Mouse (Mus musculus): ENCODE measurements around the gene Tspo2.

Tspo2 gene

DNA sequence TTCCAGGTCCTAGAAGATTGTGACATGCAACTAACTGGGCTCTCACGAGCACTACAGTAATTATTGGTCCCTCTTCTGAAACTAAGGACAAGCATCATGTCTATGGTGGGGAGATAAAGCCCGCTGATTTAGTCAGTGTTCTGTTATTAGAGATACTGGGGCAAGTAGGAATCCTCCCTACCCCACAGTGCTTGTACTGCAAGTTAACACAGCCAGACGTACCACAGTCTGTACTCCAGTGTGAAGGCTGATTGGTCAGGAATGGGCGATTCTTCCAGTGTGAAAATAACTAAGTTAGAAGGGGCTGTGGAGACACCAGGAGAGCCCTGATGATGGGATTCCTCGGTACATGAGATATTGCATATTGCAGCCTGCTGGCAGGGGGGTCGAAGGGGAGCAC lies 33.8 kb downstream of the Tspo2 start:
- DNase-seq (ENCODE audit: low spot score), result no peak

DNA sequence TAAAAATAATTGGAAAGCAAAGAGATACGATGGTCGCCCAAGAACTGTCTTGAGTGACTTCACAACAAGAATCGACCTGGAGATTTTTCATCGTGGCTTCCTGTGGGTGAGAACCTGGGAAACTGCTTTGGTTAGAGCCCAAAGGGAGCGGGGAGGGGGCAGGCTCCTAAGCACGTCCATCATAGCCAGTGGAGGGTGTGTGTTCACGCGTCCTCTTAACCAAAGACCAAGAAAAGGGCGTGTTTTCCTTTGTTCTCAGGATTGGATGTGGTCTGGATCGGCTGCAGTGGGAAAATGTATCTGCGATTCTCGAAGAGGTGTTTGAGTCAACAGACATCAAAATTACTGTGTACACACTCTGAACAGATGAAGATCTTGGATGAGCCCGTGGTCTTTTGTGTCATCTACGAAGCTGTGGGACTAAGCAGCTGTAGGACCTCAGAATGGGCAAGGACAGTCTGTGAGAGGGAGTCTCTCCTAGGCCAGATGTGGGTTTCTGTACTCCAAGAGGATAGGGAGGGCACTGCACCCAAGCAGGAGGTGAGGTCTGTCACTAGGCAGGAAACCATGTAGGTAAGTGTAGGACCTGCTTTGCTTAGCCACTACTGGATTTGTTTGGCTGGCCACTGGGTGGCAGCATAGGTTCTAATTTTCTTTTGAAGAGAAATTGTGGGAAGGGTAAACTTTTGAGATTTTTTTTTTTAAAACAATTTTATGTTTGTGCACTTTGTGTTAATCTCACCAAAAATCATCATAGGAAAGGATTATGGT lies 34.7 kb downstream of the Tspo2 start:
- DNase-seq (ENCODE audit: low spot score), result peak; percentile 77

DNA sequence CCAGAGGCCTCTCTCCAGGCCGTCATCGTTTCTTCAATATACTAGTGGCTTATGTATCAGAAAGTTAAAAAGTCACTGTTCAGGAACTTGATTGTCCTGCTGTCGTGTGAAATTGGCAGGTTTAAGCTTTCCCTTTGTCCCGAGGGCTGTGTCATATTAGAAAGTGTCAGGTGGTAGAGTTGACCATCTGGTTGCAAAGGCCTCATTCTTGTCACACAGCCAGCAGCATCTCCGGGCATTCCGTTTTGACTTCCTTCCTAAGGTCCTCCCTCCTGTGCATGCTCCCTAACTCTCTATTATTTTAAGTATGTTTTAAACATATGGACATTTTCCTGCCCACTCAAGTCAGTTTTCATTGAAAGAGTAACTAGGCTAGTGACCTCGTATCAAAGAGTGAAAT lies 35.3 kb downstream of the Tspo2 start:
- DNase-seq (ENCODE audit: low spot score), result no peak

DNA sequence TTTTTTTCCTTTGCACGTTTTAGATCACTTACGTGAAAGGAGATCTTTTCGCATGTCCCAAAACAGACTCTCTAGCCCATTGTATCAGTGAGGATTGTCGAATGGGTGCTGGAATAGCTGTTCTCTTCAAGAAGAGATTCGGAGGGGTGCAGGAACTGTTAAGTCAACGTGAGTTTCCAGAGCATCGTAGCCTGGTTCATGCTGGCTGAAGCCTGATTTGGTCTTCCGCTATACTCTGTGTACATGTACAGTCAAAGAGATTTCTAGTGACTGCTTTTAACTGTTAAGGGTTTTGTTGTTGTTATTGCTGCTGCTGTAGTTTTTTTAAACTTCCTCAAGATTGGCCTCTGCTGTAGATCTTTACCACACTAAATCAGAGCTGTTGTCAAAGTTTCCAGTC lies 40.1 kb downstream of the Tspo2 start:
- DNase-seq (ENCODE audit: low spot score), result no peak

DNA sequence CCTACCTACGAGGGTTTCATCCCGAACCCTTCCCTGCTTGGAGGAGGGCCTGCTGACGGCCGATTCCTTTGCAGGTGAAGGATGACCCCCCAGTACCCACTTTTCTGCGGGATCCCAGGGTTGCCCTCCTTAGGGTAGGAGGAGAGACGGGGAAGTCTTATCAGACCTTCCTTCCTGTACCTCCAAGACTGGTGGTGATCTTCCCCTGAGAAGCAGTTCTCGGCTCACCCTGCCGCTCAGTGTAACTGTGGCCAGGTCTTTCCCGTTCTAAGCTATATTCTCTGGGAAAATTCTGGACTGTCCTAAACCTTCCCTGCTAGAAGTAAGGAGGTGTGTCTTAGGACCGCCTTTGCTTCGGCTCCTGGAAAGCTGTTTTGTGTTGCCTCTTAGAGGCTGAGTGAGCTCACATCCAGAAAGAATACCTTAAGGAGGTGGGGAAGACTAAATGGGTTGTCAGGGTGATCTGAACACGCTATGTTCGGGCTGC lies 41.0 kb downstream of the Tspo2 start:
- no peak for DNase-seq (ENCODE audit: low spot score)

DNA sequence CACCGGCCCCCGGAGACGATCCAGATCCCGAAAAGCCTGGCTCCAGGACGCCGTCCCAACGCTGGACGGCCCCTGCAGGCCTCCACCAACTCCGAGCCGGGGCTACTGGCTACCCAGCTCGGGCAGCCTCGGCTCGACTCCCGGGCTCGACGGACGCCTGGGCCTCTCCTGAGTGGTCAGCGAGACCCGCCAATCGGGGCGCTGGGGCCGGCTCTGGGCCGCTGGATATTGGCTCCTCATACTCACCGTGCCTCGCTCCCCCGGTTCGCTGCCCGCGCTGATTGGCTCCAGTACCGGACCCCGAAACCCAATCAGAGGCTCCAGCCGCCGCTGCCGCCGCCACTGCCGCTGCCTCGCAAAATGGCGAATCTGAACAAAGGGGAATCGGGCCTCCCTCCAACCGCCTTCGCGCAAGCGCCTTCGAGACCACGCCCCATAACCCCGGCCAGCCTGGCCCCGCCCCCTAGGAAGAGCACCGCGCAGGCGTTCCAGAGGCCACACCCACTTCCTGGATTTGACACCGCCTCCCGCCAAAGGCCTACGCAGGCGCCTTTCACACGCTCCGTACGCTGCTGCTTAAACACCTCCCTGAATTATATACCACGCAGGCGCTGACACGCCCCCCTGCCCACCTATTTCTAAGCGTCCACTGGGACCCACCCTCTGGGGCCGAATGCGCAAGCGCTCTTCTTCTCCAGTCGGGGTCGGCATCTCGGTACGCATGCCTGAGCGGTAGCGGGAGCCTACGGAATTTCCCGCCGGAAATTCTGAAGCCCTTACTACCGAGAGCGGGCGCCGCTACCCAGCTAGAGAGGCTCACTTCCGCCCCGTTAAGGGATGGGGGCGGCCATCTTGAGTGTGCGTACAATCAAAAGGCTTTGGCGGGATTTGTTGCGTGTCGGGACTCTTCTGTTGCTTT lies 41.7 kb downstream of the Tspo2 start, which contains the start of the genes Nfya and Oard1:
Gene Nfya, minus strand, starts transcription at position 527 of the 919 bp plus-strand sequence.
Gene Oard1, plus strand, starts transcription at position 635 of the 919 bp plus-strand sequence.
- peak; percentile 100 for DNase-seq (ENCODE audit: low spot score)

DNA sequence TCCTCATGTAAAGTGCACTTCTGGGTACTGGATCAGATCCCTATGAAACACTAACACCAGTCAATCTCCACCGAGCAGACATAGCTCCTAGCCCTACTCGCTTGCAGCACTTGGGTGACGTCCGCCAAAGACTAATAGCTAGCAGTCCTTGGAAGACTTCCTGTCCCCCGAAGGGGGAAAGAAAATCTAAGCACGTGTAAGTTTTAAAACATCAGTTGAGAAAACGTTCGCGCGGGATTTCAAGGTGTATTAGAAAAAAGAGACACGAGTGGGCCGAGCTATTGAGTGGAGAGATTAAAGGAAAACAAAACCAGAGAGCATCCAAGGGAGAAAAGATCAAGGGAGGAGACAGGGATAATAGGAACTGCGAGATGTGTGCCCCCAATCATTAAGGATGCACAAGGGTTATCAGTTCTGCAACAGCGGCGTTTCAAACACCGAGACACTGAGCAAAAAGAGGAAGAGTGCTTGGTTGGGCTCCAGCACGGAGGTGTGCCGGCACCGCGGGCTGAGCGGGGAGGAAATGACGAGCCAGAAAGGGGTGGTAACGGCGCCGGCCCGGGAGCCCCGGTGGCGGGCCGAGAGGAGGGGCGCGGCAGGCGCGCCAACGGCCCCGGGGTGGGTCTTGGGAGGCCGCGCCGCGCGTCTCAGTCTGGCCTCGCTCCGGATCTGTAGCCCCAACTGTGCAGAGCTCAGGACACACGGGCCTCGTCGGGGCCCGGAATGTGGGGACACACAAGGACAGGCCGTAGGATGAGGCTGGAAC lies 42.6 kb downstream of the Tspo2 start:
- peak; percentile 77 for DNase-seq (ENCODE audit: low spot score)

DNA sequence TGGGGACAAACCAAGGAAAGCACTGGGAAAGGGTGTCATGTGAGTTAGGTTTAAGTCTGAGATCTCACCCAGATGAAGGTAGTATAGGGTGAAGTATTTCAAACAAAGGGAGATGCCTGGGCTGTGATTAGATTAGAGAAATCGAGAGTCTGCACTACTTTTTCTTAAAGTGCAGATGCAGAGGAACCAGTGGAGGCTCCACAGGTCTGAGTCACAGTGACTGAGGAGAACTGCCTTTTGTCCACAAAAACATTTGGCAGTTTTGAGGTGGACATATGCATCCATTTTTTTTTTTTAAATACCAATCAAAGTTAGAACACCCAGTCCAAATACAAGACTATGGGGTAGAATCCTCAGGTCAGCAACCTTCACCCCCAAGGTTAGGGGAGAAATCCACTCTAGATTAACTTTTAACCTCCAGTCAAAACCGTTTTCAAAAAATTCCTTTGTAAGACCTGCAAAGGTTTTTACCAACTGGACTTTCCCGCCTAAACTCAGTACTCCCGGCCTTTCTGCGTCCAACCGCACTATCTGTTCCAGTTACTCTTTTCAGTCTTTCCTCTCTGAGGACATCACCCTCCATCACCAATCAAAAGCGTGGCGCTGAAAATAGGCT lies 43.3 kb downstream of the Tspo2 start:
- no peak for DNase-seq (ENCODE audit: low spot score)

DNA sequence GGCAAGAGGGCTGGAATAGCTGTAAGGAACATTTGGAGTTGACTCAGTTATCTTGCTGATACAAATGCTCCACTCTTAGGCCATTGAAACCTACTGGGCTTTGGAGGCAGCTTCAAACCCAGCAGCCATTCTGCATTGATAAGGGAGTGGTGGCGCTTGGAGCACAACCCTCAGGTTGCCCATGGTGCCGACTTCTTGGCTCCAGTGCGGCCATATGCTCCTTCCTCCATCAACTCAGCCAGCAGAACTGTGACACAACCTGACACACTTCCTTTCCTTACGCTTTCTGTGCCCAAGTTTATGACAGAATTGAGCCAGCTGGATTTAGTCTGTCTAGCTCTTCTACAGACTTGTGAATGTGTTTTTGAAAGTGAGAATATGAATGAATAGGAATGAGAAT lies 44.2 kb downstream of the Tspo2 start:
- no peak for DNase-seq (ENCODE audit: low spot score)

DNA sequence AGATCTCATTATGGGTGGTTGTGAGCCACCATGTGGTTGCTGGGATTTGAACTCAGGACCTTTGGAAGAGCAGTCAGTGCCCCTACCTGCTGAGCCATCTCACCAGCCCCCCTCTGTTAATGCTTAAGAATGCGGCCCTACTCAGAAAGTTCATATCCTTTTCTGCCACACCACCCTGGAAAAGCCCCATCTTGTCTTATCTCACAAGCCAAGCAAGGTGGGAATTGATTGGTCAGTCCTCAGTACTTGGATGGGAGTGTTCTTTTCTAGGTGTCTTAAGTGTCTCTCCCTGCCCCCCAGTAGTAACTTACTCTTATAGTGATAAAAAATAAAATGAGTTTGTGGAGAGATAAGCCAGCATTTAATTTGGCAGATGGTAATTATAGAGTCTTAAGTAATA lies 46.6 kb downstream of the Tspo2 start:
- no peak for DNase-seq (ENCODE audit: low spot score)

DNA sequence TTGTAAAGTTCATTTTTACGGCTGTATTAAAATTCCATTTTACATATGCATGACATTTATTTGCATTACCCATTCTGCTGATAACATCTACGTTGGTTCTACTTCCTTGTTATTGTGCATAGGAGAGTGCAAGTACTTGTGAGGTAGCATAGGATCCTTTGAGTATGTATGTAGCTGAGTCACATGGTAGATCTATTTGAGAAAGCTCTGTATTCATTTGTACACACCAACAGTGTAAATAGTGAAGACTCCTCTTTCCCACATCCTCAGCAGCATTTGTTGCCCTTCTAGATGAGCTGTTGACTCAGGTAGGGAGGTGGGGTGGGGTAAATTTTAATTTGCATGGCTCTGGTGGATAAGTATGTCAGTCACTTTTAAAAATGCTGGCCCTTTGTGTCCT lies 47.5 kb downstream of the Tspo2 start:
- DNase-seq (ENCODE audit: low spot score), result no peak

DNA sequence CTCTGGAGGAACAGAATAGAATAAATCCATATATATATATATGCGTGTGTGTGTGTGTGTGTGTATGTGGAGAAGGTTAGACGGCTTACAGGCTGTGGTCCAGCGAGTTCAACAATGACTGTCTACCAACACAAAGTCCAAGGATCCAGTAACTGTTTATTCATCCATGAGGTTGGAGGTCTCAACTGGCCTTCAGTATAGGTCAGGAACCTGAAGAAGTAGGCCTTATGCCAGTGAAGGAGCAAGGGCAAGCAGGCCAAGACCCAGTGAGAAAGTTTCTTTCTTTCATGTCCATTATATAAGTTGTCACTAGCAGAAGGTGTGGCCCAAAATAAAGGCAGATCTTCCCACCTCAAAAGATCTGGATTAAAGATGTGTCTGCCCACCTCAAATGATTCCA lies 48.6 kb downstream of the Tspo2 start:
- no peak for DNase-seq (ENCODE audit: low spot score)

DNA sequence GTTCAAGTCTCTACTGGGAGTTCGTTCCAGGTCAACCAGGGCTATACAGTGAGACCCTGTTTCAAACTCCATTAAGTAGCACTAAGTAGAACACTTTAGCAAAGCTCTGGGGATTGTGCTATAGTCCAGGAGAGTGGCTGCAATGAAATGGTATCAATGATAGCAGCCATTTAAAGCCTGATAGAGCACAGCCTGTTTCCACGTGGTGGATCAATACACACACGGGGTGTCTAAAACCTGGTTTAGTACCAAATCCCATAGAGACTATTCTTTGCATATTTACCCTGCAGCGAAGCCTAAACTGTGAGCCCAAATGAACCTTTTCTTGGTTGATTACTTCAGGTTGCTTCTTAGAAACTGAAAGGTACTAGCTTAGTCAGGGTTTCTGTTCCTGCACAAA lies 49.6 kb downstream of the Tspo2 start:
- DNase-seq (ENCODE audit: low spot score), result no peak

Measured in retina, embryonic 14.5 days (tissue).